Mouse (Mus musculus): ENCODE measurements at regions not wholly inside any gene's neighbourhood (a gene's known extent, or its start where the extent isn't known, plus 50 kb on each side); places are given as distances from the start of the nearest gene placed in this dataset.

DNA sequence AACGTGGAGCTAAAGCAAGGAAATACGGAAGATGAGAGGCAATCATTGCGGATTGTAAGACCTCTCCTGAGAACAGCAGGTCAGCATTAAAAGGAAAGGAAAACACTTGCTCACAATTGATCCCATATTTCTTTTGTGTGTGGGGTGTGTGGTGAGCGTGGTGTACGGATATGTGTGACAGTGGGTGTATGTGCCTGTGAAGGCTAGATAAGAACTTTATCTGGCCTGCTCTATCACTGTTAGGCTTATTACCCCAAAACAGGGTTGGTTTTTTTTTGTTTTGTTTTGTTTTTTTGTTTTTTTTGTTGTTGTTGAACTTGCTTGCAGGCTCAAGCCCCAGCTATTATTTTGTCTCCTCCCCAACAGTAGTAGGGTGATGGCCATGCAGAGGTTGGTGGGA, 102.5 kb downstream of the Uchl5 start:
- DNase-seq: no peak

DNA sequence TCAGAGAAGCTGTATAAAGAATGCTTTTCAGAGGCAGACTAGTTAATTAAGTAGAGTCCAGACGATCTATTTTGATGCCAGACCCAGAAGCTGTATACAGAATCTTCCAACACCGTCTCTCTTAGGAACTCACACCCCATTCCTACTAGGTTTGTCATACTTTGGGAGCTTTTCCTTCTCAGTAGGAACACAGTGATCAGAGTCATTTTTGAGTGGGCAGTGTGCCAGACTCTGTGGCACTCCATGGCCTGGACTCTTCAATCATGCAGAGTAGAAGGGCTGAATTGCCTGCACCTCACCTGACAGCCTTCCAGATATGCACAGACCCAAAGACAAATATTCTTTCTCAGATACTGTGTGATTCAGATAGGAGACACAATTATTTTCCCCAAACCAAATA, 101.2 kb downstream of the Uchl5 start:
- peak in 1 of 2 experiments; percentile 3 for DNase-seq

DNA sequence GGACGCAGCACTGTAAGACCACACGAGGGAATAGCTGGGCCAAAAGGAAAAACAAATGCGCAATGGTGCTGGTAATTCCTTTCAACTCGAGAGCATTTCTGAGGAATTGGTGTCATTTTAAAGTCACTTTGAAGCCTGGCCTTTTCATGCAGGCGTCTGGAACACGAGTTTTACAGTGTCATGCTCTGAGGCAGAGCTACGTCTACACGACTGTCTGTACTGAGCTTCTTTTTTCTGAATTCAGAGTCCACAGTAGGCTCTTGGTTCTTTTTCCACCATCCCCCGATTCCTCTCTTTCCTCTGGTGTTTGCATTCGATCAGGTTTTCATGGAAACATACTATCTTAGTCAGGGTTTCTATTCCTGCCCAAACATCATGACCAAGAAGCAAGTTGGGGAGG, 83.2 kb downstream of the Uchl5 start:
- DNase-seq: no peak

DNA sequence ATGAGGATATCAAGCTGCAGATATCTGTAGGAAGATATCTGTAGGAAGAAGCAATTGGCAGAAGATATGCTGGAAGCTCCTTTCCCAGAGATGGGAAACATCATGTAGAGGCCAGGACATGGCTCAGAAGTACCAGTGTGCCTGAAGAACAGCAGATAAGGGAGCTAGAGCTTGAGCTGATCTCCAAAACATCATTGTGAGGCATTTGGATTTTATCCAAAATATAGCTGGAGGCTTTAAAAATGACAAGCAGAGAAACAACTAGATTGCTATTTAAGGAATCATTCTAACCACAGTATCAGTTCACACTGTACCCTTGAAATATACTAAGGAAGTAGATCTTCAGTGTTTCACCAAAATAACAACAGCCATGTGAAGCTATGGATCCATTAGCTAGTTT, 81.5 kb downstream of the Uchl5 start:
- no peak for DNase-seq
